Mouse (Mus musculus) kidney, postnatal 25 days (tissue): Measurements from ENCODE around the gene Pola1.

Experiments used
- DNase-seq, 2 experiments: peaks; one replicate each; pipeline ENCODE4 v3.0.0; 2021; ENCODE audit warnings: mixed read lengths in 2 of 2

The Pola1 gene

GRCm38 (mm10) chrX:93286291-93286893, 345.6 kb downstream of the Pola1 start, which contains the start of gene Arx:
TSS of gene Arx (plus strand) at chrX:93286445.
- DNase-seq, result peak; percentile 44 to 75

- no peak for DNase-seq
These were observed 346.9 kb downstream of the Pola1 start for GRCm38 (mm10) chrX:93285091-93285490.

- no peak for DNase-seq
These were observed 350.2 kb downstream of the Pola1 start for GRCm38 (mm10) chrX:93281756-93282155.

- DNase-seq, result peak in 1 of 2 experiments; percentile 42
These were observed 350.8 kb downstream of the Pola1 start for GRCm38 (mm10) chrX:93281028-93281723.

- no peak for DNase-seq
These were observed 352.0 kb downstream of the Pola1 start for GRCm38 (mm10) chrX:93279940-93280339.

GRCm38 (mm10) chrX:93275689-93276088, 356.3 kb downstream of the Pola1 start:
- DNase-seq, result no peak
